Mouse (Mus musculus) kidney, adult 2 months (tissue): ENCODE data around the gene Aak1.

Experiments
- CTCF ChIP-seq: fragments of 200-500 bp; conservative IDR thresholded peaks from 2 replicates; pipeline ENCODE4 v1.5.1; 2011; ENCODE audit warnings: low read depth, mild to moderate bottlenecking, control low read depth, low read length, moderate library complexity, mixed read lengths; ENCODE audit not compliant: insufficient read depth, insufficient read length
- POLR2A ChIP-seq: fragments of 200-500 bp; IDR thresholded peaks from one replicate; pipeline ENCODE4 v1.6.1; 2011; ENCODE audit warnings: low read depth, low read length, control low read depth

GRCm38 (mm10) chr6:86864358-86864757 is 15.0 kb downstream of the Aak1 start:
- TF ChIP-seq CTCF: no peak
- no peak for TF ChIP-seq POLR2A
